25 mouse cellular contexts compared by ENCODE assay signal in genomic region chr16:82335670-82336069, GRCm38 (mm10).
"Had no signal": no experiment of that assay in that cellular context is flagged by ENCODE, and none has a peak within 500 bp of the region (broad histone marks: within the 10 kb centered on the region; RNA-seq: fewer than 3 reads in every experiment).

No protein-coding gene starts in this region.

- DNase-seq: gastrocnemius, postnatal 14 days; gastrocnemius, postnatal 36 days; heart, adult 11 months; heart, adult 2 months; heart, postnatal 14 days; heart, postnatal 36 days; kidney, adult 11 months; kidney, adult 2 months; kidney, postnatal 14 days; kidney, postnatal 36 days; liver; liver, embryonic 13.5 days had no signal

- H3K9me3 ChIP-seq: heart, embryonic 13.5 days; heart, embryonic 15.5 days; hindbrain, embryonic 15.5 days; limb, embryonic 10.5 days; limb, embryonic 12.5 days; liver, embryonic 13.5 days; liver, embryonic 15.5 days had no signal

- H3K9ac ChIP-seq: heart, embryonic 13.5 days; heart, embryonic 15.5 days; hindbrain, embryonic 15.5 days; limb, embryonic 12.5 days; liver, embryonic 13.5 days; liver, embryonic 15.5 days had no signal

- ATAC-seq: hindbrain, postnatal 0 days; intestine, embryonic 16.5 days had no signal

- H3K4me3 ChIP-seq: heart, adult 2 months; heart, embryonic 13.5 days; heart, embryonic 15.5 days; hindbrain, embryonic 15.5 days; layer of hippocampus, adult 2 months; left cerebral cortex, adult 2 months; limb, embryonic 10.5 days; limb, embryonic 12.5 days; liver, embryonic 13.5 days; liver, embryonic 15.5 days had no signal

- H3K36me3 ChIP-seq: heart, embryonic 13.5 days; heart, embryonic 15.5 days; hindbrain, embryonic 15.5 days; limb, embryonic 10.5 days; limb, embryonic 12.5 days; liver, embryonic 13.5 days; liver, embryonic 15.5 days had no signal

- H3K4me1 ChIP-seq: heart, embryonic 13.5 days; heart, embryonic 15.5 days; hindbrain, embryonic 15.5 days; limb, embryonic 10.5 days; limb, embryonic 12.5 days; liver, embryonic 13.5 days; liver, embryonic 15.5 days had no signal

- H3K27me3 ChIP-seq: heart, embryonic 13.5 days; heart, embryonic 15.5 days; hindbrain, embryonic 15.5 days; limb, embryonic 12.5 days; liver, embryonic 13.5 days; liver, embryonic 15.5 days had no signal

- H3K4me2 ChIP-seq: heart, embryonic 11.5 days; heart, embryonic 13.5 days; heart, embryonic 15.5 days; hindbrain, embryonic 15.5 days; limb, embryonic 12.5 days; liver, embryonic 11.5 days; liver, embryonic 13.5 days; liver, embryonic 15.5 days had no signal

- H3K27ac ChIP-seq: heart, adult 2 months; heart, embryonic 13.5 days; heart, embryonic 15.5 days; hindbrain, embryonic 15.5 days; hindbrain, postnatal 0 days; kidney, postnatal 0 days; layer of hippocampus, adult 2 months; left cerebral cortex, adult 2 months; limb, embryonic 10.5 days; limb, embryonic 12.5 days; liver, embryonic 13.5 days; liver, embryonic 15.5 days had no signal
